Mouse (Mus musculus): ENCODE measurements around the gene Dhh.

The Dhh gene

GRCm38 (mm10) chr15:98871070-98871915 lies 27.0 kb downstream of the Dhh start, which contains the start of gene Kmt2d:
Gene Kmt2d, minus strand, starts transcription at chr15:98871204.
- DNase-seq: no peak

GRCm38 (mm10) chr15:98870179-98871069 lies 27.9 kb downstream of the Dhh start:
- DNase-seq: peak in 1 of 2 experiments; percentile 25

- no peak for DNase-seq
These were observed 28.8 kb downstream of the Dhh start for GRCm38 (mm10) chr15:98869342-98870178.

- DNase-seq: no peak
These were observed 29.8 kb downstream of the Dhh start for GRCm38 (mm10) chr15:98868346-98869063.

GRCm38 (mm10) chr15:98867321-98867720 lies 31.0 kb downstream of the Dhh start:
- DNase-seq: peak; percentile 57 to 58

GRCm38 (mm10) chr15:98866501-98866900 lies 31.8 kb downstream of the Dhh start:
- DNase-seq: no peak

- DNase-seq: no peak
These were observed 32.6 kb downstream of the Dhh start for GRCm38 (mm10) chr15:98865771-98866170.

GRCm38 (mm10) chr15:98864951-98865350 lies 33.4 kb downstream of the Dhh start:
- no peak for DNase-seq

- no peak for DNase-seq
These were observed 34.8 kb downstream of the Dhh start for GRCm38 (mm10) chr15:98863451-98863958.

GRCm38 (mm10) chr15:98861701-98862410 lies 36.5 kb downstream of the Dhh start:
- no peak for DNase-seq

GRCm38 (mm10) chr15:98860921-98861320 lies 37.4 kb downstream of the Dhh start:
- no peak for DNase-seq

- no peak for DNase-seq
These were observed 38.9 kb downstream of the Dhh start for GRCm38 (mm10) chr15:98859319-98860043.

GRCm38 (mm10) chr15:98854214-98854613 lies 44.1 kb downstream of the Dhh start:
- DNase-seq: peak in 1 of 2 experiments; percentile 3

- peak in 1 of 2 experiments; percentile 5 for DNase-seq
These were observed 45.0 kb downstream of the Dhh start for GRCm38 (mm10) chr15:98853161-98853937.

GRCm38 (mm10) chr15:98852733-98853132 lies 45.6 kb downstream of the Dhh start:
- peak in 1 of 2 experiments; percentile 4 for DNase-seq

GRCm38 (mm10) chr15:98852071-98852470 lies 46.3 kb downstream of the Dhh start:
- DNase-seq: no peak

GRCm38 (mm10) chr15:98851229-98851818 lies 47.0 kb downstream of the Dhh start:
- peak in 1 of 2 experiments; percentile 4 for DNase-seq

- peak in 1 of 2 experiments; percentile 2 for DNase-seq
These were observed 47.7 kb downstream of the Dhh start for GRCm38 (mm10) chr15:98850668-98851067.
